Mouse (Mus musculus) gonadal fat pad, adult 2 months (tissue): Measurements from ENCODE around the gene Fam131c. TPM values are rescaled to one million over a fixed set of nuclear protein-coding genes. Genes with fewer than 3 reads are reported as not detected.

Experiments
- polyA plus RNA-seq: library from polyadenylated mRNA; depleted of rRNA; stranded (reverse); fragments of >200 nt; gene quantifications from 2 replicates; pipeline ENCODE4 v1.2.3, GENCODE M21; 2012; rRNA removed

The Fam131c gene
- polyA plus RNA-seq, 1 experiment: 1.2 TPM

Other genes starting within 250 kb of the Fam131c start
- 26.2 and 28.3 TPM in 2 replicates for gene Szrd1, start 228.4 kb upstream of the Fam131c start, polyA plus RNA-seq
- gene Fbxo42, start 220.3 kb upstream of the Fam131c start, polyA plus RNA-seq: 12.5 and 14.5 TPM in 2 replicates
- 1.2 and 1.7 TPM in 2 replicates for gene Rsg1, start 154.3 kb upstream of the Fam131c start, polyA plus RNA-seq
- gene Arhgef19, start 128.7 kb upstream of the Fam131c start, polyA plus RNA-seq: 4.5 and 4.6 TPM in 2 replicates
- 5.9 and 8.3 TPM in 2 replicates for gene Epha2, start 67.0 kb upstream of the Fam131c start, polyA plus RNA-seq
- 0.31 and 1.3 TPM in 2 replicates for gene Clcnka, start 30.5 kb downstream of the Fam131c start, polyA plus RNA-seq
- 11.5 and 14.2 TPM in 2 replicates for gene Clcnkb, start 47.8 kb downstream of the Fam131c start, polyA plus RNA-seq
- gene Hspb7, start 52.6 kb downstream of the Fam131c start, polyA plus RNA-seq: 9.6 and 14.1 TPM in 2 replicates
- gene Srarp, start 67.9 kb downstream of the Fam131c start, polyA plus RNA-seq: 0.81 and 1.3 TPM in 2 replicates
- gene Zbtb17, start 76.4 kb downstream of the Fam131c start, polyA plus RNA-seq: 23.8 and 30.0 TPM in 2 replicates
- 6.9 and 13.5 TPM in 2 replicates for gene Spen, start 170.4 kb downstream of the Fam131c start, polyA plus RNA-seq
- gene Fblim1, start 237.9 kb downstream of the Fam131c start, polyA plus RNA-seq: 35.0 and 35.2 TPM in 2 replicates